Mouse (Mus musculus) adrenal gland, adult 2 months (tissue): Measurements from ENCODE around the gene Sptbn4. TPM values are rescaled to one million over a fixed set of nuclear protein-coding genes. Genes with fewer than 3 reads are reported as not detected.
A peak's percentile ranks its signal among the peaks of the same experiment; 100 is the strongest.

Experiments
- DNase-seq: peaks from one replicate; pipeline ENCODE4 v3.0.0; 2021
- polyA plus RNA-seq: library from polyadenylated mRNA; depleted of rRNA; stranded (reverse); fragments of >200 nt; gene quantifications from 2 replicates; pipeline ENCODE4 v1.2.3, GENCODE M21; 2012; rRNA removed
- total RNA-seq, 2 experiments: library from RNA; stranded (reverse); gene quantifications; 2 replicates each; pipeline ENCODE4 v1.2.3; 2021

Gene Sptbn4
- total and polyA plus RNA-seq, 3 experiments = 0.84 to 1.9 (median 1.5) TPM

GRCm38 (mm10) chr7:27326101-27326880 is 121.2 kb downstream of the Sptbn4 start:
- DNase-seq = peak; percentile 60

GRCm38 (mm10) chr7:27325697-27326096 is 121.8 kb downstream of the Sptbn4 start:
- DNase-seq = peak; percentile 87

- DNase-seq = no peak
These were observed 122.6 kb downstream of the Sptbn4 start for GRCm38 (mm10) chr7:27324928-27325327.

GRCm38 (mm10) chr7:27324161-27324560 is 123.3 kb downstream of the Sptbn4 start:
- no peak for DNase-seq

- no peak for DNase-seq
These were observed 124.5 kb downstream of the Sptbn4 start for GRCm38 (mm10) chr7:27323001-27323400.

- no peak for DNase-seq
These were observed 125.2 kb downstream of the Sptbn4 start for GRCm38 (mm10) chr7:27322291-27322690.

GRCm38 (mm10) chr7:27319411-27319810 is 128.1 kb downstream of the Sptbn4 start:
- DNase-seq = no peak

- no peak for DNase-seq
These were observed 131.5 kb downstream of the Sptbn4 start for GRCm38 (mm10) chr7:27315958-27316357.

GRCm38 (mm10) chr7:27314393-27314792 is 133.1 kb downstream of the Sptbn4 start:
- no peak for DNase-seq

GRCm38 (mm10) chr7:27311651-27312284 is 135.7 kb downstream of the Sptbn4 start:
- DNase-seq = no peak

- no peak for DNase-seq
These were observed 136.4 kb downstream of the Sptbn4 start for GRCm38 (mm10) chr7:27310996-27311535.

GRCm38 (mm10) chr7:27310306-27310705 is 137.2 kb downstream of the Sptbn4 start:
- DNase-seq = peak; percentile 61

GRCm38 (mm10) chr7:27309832-27310231 is 137.7 kb downstream of the Sptbn4 start:
- DNase-seq = no peak

- no peak for DNase-seq
These were observed 138.5 kb downstream of the Sptbn4 start for GRCm38 (mm10) chr7:27308821-27309549.

GRCm38 (mm10) chr7:27307551-27307950 is 139.9 kb downstream of the Sptbn4 start:
- no peak for DNase-seq

Other genes starting within 250 kb of the Sptbn4 start
- 10 to 100 TPM; 12.7 to 15.5 TPM for gene Itpkc, start 219.0 kb downstream of the Sptbn4 start, total RNA-seq
- 10.1 and 10.6 TPM in 2 replicates for gene Itpkc, start 219.0 kb downstream of the Sptbn4 start, polyA plus RNA-seq
- gene Coq8b, start 214.7 kb downstream of the Sptbn4 start, total RNA-seq = 10 to 100 TPM; 49.7 to 64.4 TPM
- gene Coq8b, start 214.7 kb downstream of the Sptbn4 start, polyA plus RNA-seq = 175 and 219 TPM in 2 replicates
- gene Numbl, start 189.3 kb downstream of the Sptbn4 start, total RNA-seq = 10 to 100 TPM in 1 of 2 experiments, 1 to 10 TPM in 1; 5.2 to 13.3 TPM
- 37.2 and 48.0 TPM in 2 replicates for gene Numbl, start 189.3 kb downstream of the Sptbn4 start, polyA plus RNA-seq
- 10 to 100 TPM; 70.3 to 94.7 TPM for gene Ltbp4, start 110.0 kb downstream of the Sptbn4 start, total RNA-seq
- gene Ltbp4, start 110.0 kb downstream of the Sptbn4 start, polyA plus RNA-seq = 253 and 263 TPM in 2 replicates
- gene Shkbp1, start 91.7 kb downstream of the Sptbn4 start, total RNA-seq = 10 to 100 TPM; 11.3 to 22.5 TPM
- 60.8 and 74.5 TPM in 2 replicates for gene Shkbp1, start 91.7 kb downstream of the Sptbn4 start, polyA plus RNA-seq
- 1 to 10 TPM in 1 of 2 experiments, not detected in 1; 6.3 TPM for gene Gm20479, start 90.3 kb downstream of the Sptbn4 start, total RNA-seq
- 0.28 TPM in 2 replicates for gene Gm20479, start 90.3 kb downstream of the Sptbn4 start, polyA plus RNA-seq
- 10 to 100 TPM; 48.4 to 51.1 TPM for gene Blvrb, start 292 bp upstream of the Sptbn4 start, total RNA-seq
- gene Blvrb, start 292 bp upstream of the Sptbn4 start, polyA plus RNA-seq = 70.2 and 86.2 TPM in 2 replicates
- 10 to 100 TPM; 11.6 to 21.0 TPM for gene Sertad3, start 26.1 kb upstream of the Sptbn4 start, total RNA-seq
- gene Sertad3, start 26.1 kb upstream of the Sptbn4 start, polyA plus RNA-seq = 20.0 and 20.9 TPM in 2 replicates
- gene Sertad1, start 39.2 kb upstream of the Sptbn4 start, total RNA-seq = 10 to 100 TPM; 17.9 to 25.6 TPM
- 57.7 and 60.5 TPM in 2 replicates for gene Sertad1, start 39.2 kb upstream of the Sptbn4 start, polyA plus RNA-seq
- 1 to 10 TPM; 1.4 to 4.0 TPM for gene Prx, start 51.6 kb upstream of the Sptbn4 start, total RNA-seq
- gene Prx, start 51.6 kb upstream of the Sptbn4 start, polyA plus RNA-seq = 2.0 and 2.2 TPM in 2 replicates
- gene Hipk4, start 75.6 kb upstream of the Sptbn4 start, total RNA-seq = under 1 TPM; 0.21 to 0.29 TPM
- gene Hipk4, start 75.6 kb upstream of the Sptbn4 start, polyA plus RNA-seq = 0.82 and 1.1 TPM in 2 replicates
- 100 to 1,000 TPM; 111 to 179 TPM for gene Pld3, start 105.5 kb upstream of the Sptbn4 start, total RNA-seq
- 202 and 253 TPM in 2 replicates for gene Pld3, start 105.5 kb upstream of the Sptbn4 start, polyA plus RNA-seq
- 10 to 100 TPM; 12.8 to 15.9 TPM for gene 2310022A10Rik, start 105.5 kb upstream of the Sptbn4 start, total RNA-seq
- gene 2310022A10Rik, start 105.5 kb upstream of the Sptbn4 start, polyA plus RNA-seq = 22.5 and 27.7 TPM in 2 replicates
- gene Akt2, start 143.9 kb upstream of the Sptbn4 start, total RNA-seq = 100 to 1,000 TPM; 219 to 227 TPM
- gene Akt2, start 143.9 kb upstream of the Sptbn4 start, polyA plus RNA-seq = 128 and 143 TPM in 2 replicates
- not detected for gene Ttc9b, start 206.2 kb upstream of the Sptbn4 start, total RNA-seq
- 0.06 and 0.48 TPM in 2 replicates for gene Ttc9b, start 206.2 kb upstream of the Sptbn4 start, polyA plus RNA-seq
- 10 to 100 TPM; 21.9 to 35.1 TPM for gene Map3k10, start 226.9 kb upstream of the Sptbn4 start, total RNA-seq
- 65.4 and 93.7 TPM in 2 replicates for gene Map3k10, start 226.9 kb upstream of the Sptbn4 start, polyA plus RNA-seq
- 1 to 10 TPM in 1 of 2 experiments, under 1 TPM in 1; 0.81 to 1.7 TPM for gene Zfp607b, start 241.7 kb upstream of the Sptbn4 start, total RNA-seq
- 0.10 and 0.31 TPM in 2 replicates for gene Zfp607b, start 241.7 kb upstream of the Sptbn4 start, polyA plus RNA-seq